Mouse (Mus musculus) forebrain, embryonic 16.5 days (tissue): ENCODE measurements around the gene Boll. TPM values are rescaled to one million over a fixed set of nuclear protein-coding genes. Genes with fewer than 3 reads are reported as not detected.
A peak's percentile ranks its signal among the peaks of the same experiment; 100 is the strongest.

Experiments
- ATAC-seq: fragments of 200-750 bp; cut with Nextera tagmentation; 2 replicates; pipeline ENCODE4 v1.8.0; 2017; ENCODE audit warnings: mild to moderate bottlenecking, moderate library complexity
- H3K27ac ChIP-seq: fragments of 300-500 bp; sonication (generic); 2 replicates; pipeline ENCODE4 v1.5.1; 2014; ENCODE audit warnings: low read length, control low read depth
- H3K27me3 ChIP-seq: fragments of 300-500 bp; sonication (generic); replicated peaks from 2 replicates; pipeline ENCODE4 v1.6.1; 2014; ENCODE audit warnings: low read length; ENCODE audit not compliant: control insufficient read depth, insufficient read depth
- H3K36me3 ChIP-seq: fragments of 300-500 bp; sonication (generic); 2 replicates; pipeline ENCODE4 v1.6.1; 2014; ENCODE audit not compliant: control insufficient read depth, insufficient read depth
- H3K4me1 ChIP-seq: fragments of 300-500 bp; sonication (generic); replicated peaks from 2 replicates; pipeline ENCODE4 v1.6.1; 2014; ENCODE audit warnings: low read length; ENCODE audit not compliant: control insufficient read depth, insufficient read depth
- H3K4me2 ChIP-seq: fragments of 300-500 bp; sonication (generic); 2 replicates; pipeline ENCODE4 v1.6.1; 2014; ENCODE audit warnings: mild to moderate bottlenecking, low read length, control low read depth
- H3K4me3 ChIP-seq: fragments of 300-500 bp; sonication (generic); replicated peaks from 2 replicates; pipeline ENCODE4 v1.5.1; 2014; ENCODE audit warnings: mild to moderate bottlenecking, low read length, control low read depth
- H3K9ac ChIP-seq: fragments of 300-500 bp; sonication (generic); replicated peaks from 2 replicates; pipeline ENCODE4 v1.6.1; 2014; ENCODE audit warnings: low read depth, low read length, control low read depth
- H3K9me3 ChIP-seq: fragments of 300-500 bp; sonication (generic); 2 replicates; pipeline ENCODE4 v1.6.1; 2016; ENCODE audit warnings: low read length; ENCODE audit not compliant: control insufficient read depth
- WGBS: fragments of 180-500 bp; shearing (Covaris S2); extraction: QIAGEN DNeasy Blood & Tissue Kit; methylation state at CpG from one replicate; pipeline ENCODE4 v1.1.7; 2014; 5-methylcytosine and 5-hydroxymethylcytosine counted together
- polyA plus RNA-seq: library from polyadenylated mRNA; unstranded; fragments of >200 nt; fragmentation: Nextera tagmentation; extraction: Ambion mirVana; gene quantifications from 2 replicates; pipeline ENCODE4 v1.2.1, GENCODE M21; 2015

Gene Boll
- polyA plus RNA-seq, 1 experiment from 2014 or later: not detected

GRCm38 (mm10) chr1:55264385-55264784 lies 98.9 kb downstream of the Boll start:
- H3K27me3 ChIP-seq: no peaks in the 10 kb centered on the region
- H3K4me3 ChIP-seq: no peak overlapping the region
- no peaks in the 10 kb centered on the region for H3K9me3 ChIP-seq
- ATAC-seq: no peak
- no peaks in the 10 kb centered on the region for H3K4me1 ChIP-seq
- no peak overlapping the region for H3K9ac ChIP-seq
- no peak overlapping the region for H3K27ac ChIP-seq
- H3K36me3 ChIP-seq: no peaks in the 10 kb centered on the region
- 69% methylated on average over 2 of the region's 2 CpGs for WGBS
- no peak overlapping the region for H3K4me2 ChIP-seq

- 0 out of 2 replicates have a peak, but pooled peaks cover 3% of the 10 kb centered on the region for H3K4me1 ChIP-seq
- 92% methylated on average over 2 of the region's 2 CpGs for WGBS
- H3K27me3 ChIP-seq: no peaks in the 10 kb centered on the region
- no peak for ATAC-seq
- no peaks in the 10 kb centered on the region for H3K9me3 ChIP-seq
- H3K4me2 ChIP-seq: no peak overlapping the region
- no peaks in the 10 kb centered on the region for H3K36me3 ChIP-seq
- no peak overlapping the region for H3K27ac ChIP-seq
- no peak overlapping the region for H3K4me3 ChIP-seq
- no peak overlapping the region for H3K9ac ChIP-seq
Measured at GRCm38 (mm10) chr1:55246374-55246773, 116.9 kb downstream of the Boll start.

DNA sequence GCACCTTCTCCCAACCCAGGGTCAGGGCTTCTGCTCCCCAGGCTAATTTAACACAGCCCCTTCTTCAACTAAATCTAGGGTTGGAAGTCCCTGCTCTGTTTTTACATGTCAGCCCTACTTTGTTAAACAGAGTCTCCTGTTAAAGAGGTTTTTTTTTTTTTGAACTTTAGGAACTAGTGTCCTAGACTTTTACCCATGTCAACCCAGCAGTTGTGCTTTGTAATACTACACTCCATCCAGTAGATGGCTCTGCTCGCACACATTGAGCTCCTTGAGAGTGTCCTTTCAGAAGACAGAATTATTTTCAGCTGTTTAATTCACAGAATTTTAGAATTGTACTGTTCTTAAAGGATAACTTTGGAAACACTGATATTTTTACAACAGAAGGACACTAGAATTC lies 124.0 kb downstream of the Boll start:
- no peak for ATAC-seq
- Histone ChIP-seq H3K4me1 (peaks cover 30% of the 10 kb centered on the region), H3K9me3 (no peaks in the 10 kb centered on the region), H3K36me3 (no peaks in the 10 kb centered on the region), H3K4me3 (peak overlapping the region; percentile 69), H3K4me2 (peak overlapping the region; percentile 89), H3K27ac (no peak overlapping the region), H3K27me3 (no peaks in the 10 kb centered on the region), H3K9ac (no peak overlapping the region)
- 0% methylated on average over 1 of the region's 1 CpGs for WGBS

DNA sequence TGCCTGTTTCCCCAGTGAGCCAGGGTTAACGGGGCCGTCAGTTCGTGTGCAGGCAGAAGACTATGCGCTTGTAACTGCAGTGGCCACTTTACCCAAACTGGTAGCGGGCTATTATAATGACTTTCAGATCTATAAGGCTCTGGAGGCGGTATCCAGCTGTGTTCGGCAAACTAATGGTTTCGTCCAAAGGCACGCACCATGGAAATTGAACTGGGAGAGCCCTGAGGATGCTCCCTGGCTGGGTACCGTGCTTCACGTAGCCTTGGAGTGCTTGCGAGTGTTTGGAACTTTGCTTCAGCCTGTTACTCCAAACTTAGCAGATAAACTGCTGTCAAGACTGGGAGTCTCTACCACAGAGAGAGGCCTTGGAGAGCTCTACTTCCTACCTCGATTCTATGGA lies 124.8 kb downstream of the Boll start:
- Histone ChIP-seq H3K9me3 (no peaks in the 10 kb centered on the region), H3K9ac (peak overlapping the region; percentile 74), H3K4me2 (peak overlapping the region; percentile 89), H3K4me1 (peaks cover 30% of the 10 kb centered on the region), H3K4me3 (peak overlapping the region; percentile 69), H3K27ac (no peak overlapping the region), H3K27me3 (no peaks in the 10 kb centered on the region), H3K36me3 (no peaks in the 10 kb centered on the region)
- ATAC-seq: no peak
- 24% methylated on average over 13 of the region's 13 CpGs for WGBS

DNA sequence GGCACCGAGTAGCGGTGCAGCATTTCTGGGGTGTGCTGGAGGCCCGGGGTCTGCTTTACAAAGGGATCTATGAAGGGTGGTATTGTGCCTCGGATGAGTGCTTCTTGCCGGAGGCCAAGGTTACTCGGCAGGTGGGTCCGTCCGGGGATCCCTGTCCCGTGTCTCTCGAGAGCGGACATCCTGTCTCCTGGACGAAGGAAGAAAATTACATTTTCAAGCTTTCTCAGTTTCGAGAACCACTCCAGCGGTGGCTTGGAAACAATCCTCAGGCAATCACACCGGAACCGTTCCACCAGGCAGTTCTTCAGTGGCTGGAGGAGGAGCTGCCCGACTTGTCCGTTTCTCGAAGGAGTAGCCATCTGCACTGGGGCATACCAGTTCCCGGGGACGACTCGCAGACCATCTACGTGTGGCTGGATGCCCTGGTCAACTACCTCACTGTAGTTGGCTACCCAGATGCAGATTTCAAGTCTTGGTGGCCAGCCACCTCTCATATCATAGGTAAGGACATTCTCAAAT lies 125.6 kb downstream of the Boll start:
- Histone ChIP-seq H3K36me3 (no peaks in the 10 kb centered on the region), H3K4me1 (peaks cover 30% of the 10 kb centered on the region), H3K4me2 (peak overlapping the region; percentile 89), H3K9ac (peak overlapping the region; percentile 74), H3K9me3 (no peaks in the 10 kb centered on the region), H3K27ac (peak overlapping the region; percentile 81), H3K27me3 (no peaks in the 10 kb centered on the region), H3K4me3 (peak overlapping the region; percentile 69)
- WGBS: under 1% methylated on average over 23 of the region's 23 CpGs
- no peak for ATAC-seq

GRCm38 (mm10) chr1:55236890-55237642 lies 126.2 kb downstream of the Boll start, which contains the start of gene Mars2:
TSS of gene Mars2 (plus strand) at chr1:55237177.
- peak within 1 kb of the TSS; percentile 89 for H3K4me2 ChIP-seq
- H3K9ac ChIP-seq: peak within 1 kb of the TSS; percentile 74
- H3K36me3 ChIP-seq: no peaks in the 10 kb centered on the region
- under 1% methylated on average over 82 of the region's 82 CpGs for WGBS
- peak within 1 kb of the TSS; percentile 69 for H3K4me3 ChIP-seq
- peak within 1 kb of the TSS; percentile 81 for H3K27ac ChIP-seq
- H3K9me3 ChIP-seq: no peaks in the 10 kb centered on the region
- no peaks in the 10 kb centered on the region for H3K27me3 ChIP-seq
- H3K4me1 ChIP-seq: peaks cover 28% of the 10 kb centered on the region
- peak; percentile 100 for ATAC-seq

DNA sequence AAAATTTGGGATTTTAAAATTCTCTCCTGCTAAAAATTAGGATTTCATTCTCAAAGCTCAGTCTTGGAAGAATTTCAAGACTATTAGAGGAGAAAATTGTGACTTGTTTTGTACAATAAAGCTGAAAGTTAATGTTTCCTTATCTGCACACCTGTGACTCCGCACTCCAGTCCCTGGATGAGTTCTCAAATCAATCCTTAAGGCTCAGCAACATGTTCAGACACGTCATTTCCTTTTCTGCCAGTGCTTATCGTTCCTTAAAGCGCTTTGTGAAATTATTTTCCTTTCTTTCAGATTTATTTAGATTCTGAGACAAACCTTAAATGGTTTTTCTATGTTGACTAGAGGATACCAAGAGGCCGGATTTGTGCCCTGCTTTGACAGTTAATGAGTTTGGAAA lies 126.8 kb downstream of the Boll start:
- no peak overlapping the region for H3K27ac ChIP-seq
- H3K36me3 ChIP-seq: no peaks in the 10 kb centered on the region
- peak overlapping the region; percentile 89 for H3K4me2 ChIP-seq
- peak overlapping the region; percentile 16; the same call in 1 of the 2 replicates for H3K9ac ChIP-seq
- ATAC-seq: no peak
- peak overlapping the region; percentile 69 for H3K4me3 ChIP-seq
- no peaks in the 10 kb centered on the region for H3K9me3 ChIP-seq
- WGBS: 33% methylated on average over 5 of the region's 5 CpGs
- H3K27me3 ChIP-seq: no peaks in the 10 kb centered on the region
- peaks cover 27% of the 10 kb centered on the region for H3K4me1 ChIP-seq

- H3K4me2 ChIP-seq: no peak overlapping the region
- H3K9me3 ChIP-seq: no peaks in the 10 kb centered on the region
- no peak overlapping the region for H3K4me3 ChIP-seq
- WGBS: 57% methylated on average over 16 of the region's 16 CpGs
- no peaks in the 10 kb centered on the region for H3K36me3 ChIP-seq
- H3K27ac ChIP-seq: no peak overlapping the region
- no peak for ATAC-seq
- H3K27me3 ChIP-seq: no peaks in the 10 kb centered on the region
- H3K9ac ChIP-seq: no peak overlapping the region
- peaks cover 15% of the 10 kb centered on the region for H3K4me1 ChIP-seq
Measured at GRCm38 (mm10) chr1:55234910-55235520, 128.3 kb downstream of the Boll start.

DNA sequence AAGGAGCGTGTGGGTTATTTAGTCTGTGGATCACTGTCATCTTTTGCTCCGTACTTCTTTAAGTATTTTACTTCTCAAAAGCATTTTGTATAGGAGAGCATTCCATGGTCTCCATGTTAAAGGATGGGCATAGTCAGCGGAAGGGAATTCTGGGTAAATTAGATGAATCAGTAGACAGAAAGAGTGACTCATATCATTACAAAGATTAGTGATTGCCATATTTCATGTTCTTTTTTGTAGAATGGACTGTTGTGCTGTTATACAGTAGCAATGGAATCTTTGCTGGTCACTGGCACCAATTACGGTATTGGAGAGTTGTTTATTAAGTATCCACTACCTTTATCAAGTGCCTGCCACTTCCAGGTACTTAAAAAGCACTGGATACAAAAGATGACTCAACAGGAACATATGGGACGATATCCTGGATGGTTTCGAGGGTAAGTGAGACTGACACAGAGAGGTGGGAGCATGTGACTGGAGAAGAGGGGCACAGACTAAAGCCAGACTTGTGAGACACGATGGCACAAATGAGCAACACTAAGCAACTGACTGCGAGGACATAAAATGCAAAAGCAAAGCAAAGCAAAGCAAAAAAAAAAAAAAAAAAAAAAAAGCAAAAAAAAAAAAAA lies 134.9 kb downstream of the Boll start:
- Histone ChIP-seq H3K27me3 (no peaks in the 10 kb centered on the region), H3K9me3 (no peaks in the 10 kb centered on the region), H3K4me3 (no peak overlapping the region), H3K27ac (no peak overlapping the region), H3K9ac (no peak overlapping the region), H3K4me1 (peaks cover 16% of the 10 kb centered on the region), H3K36me3 (no peaks in the 10 kb centered on the region), H3K4me2 (no peak overlapping the region)
- WGBS: 84% methylated on average over 8 of the region's 8 CpGs
- ATAC-seq: no peak
